ENCODE assay signal across 29 mouse cellular contexts in genomic region chr2:107318636-107319035, GRCm38 (mm10). TPM values are rescaled to one million over a fixed set of nuclear protein-coding genes. Genes with fewer than 3 reads are reported as not detected.
"Had no signal": no experiment of that assay in that cellular context is flagged by ENCODE, and none has a peak within 500 bp of the region (broad histone marks: within the 10 kb centered on the region; RNA-seq: fewer than 3 reads in every experiment).

No protein-coding gene starts in this region.

- H3K4me3 ChIP-seq: heart, embryonic 10.5 days; heart, embryonic 12.5 days; hindbrain, embryonic 13.5 days; hindbrain, embryonic 15.5 days; kidney, embryonic 15.5 days; limb, embryonic 12.5 days; limb, embryonic 15.5 days; liver, embryonic 12.5 days had no signal

- H3K27ac ChIP-seq: heart, embryonic 10.5 days; hindbrain, embryonic 13.5 days; hindbrain, embryonic 15.5 days; hindbrain, postnatal 0 days; kidney, embryonic 15.5 days; kidney, postnatal 0 days; limb, embryonic 12.5 days; limb, embryonic 15.5 days; liver, embryonic 12.5 days; liver, embryonic 14.5 days had no signal

- H3K9me3 ChIP-seq: heart, embryonic 10.5 days; heart, embryonic 12.5 days; hindbrain, embryonic 13.5 days; hindbrain, embryonic 15.5 days; kidney, embryonic 15.5 days; limb, embryonic 12.5 days; limb, embryonic 15.5 days; liver, embryonic 12.5 days had no signal

- H3K36me3 ChIP-seq: heart, embryonic 10.5 days; heart, embryonic 12.5 days; hindbrain, embryonic 13.5 days; hindbrain, embryonic 15.5 days; kidney, embryonic 15.5 days; limb, embryonic 12.5 days; limb, embryonic 15.5 days; liver, embryonic 12.5 days had no signal

- H3K4me1 ChIP-seq: hindbrain, embryonic 15.5 days; kidney, embryonic 15.5 days; limb, embryonic 12.5 days; limb, embryonic 15.5 days; liver, embryonic 12.5 days had no signal

- ATAC-seq: hindbrain, postnatal 0 days; intestine, embryonic 16.5 days; liver, embryonic 12.5 days had no signal

- H3K4me2 ChIP-seq: heart, embryonic 12.5 days; hindbrain, embryonic 13.5 days; hindbrain, embryonic 15.5 days; kidney, embryonic 15.5 days; limb, embryonic 12.5 days; limb, embryonic 15.5 days; liver, embryonic 12.5 days had no signal

- H3K27me3 ChIP-seq: heart, embryonic 12.5 days; hindbrain, embryonic 13.5 days; hindbrain, embryonic 15.5 days; kidney, embryonic 15.5 days; limb, embryonic 12.5 days; limb, embryonic 15.5 days; liver, embryonic 12.5 days had no signal

- H3K9ac ChIP-seq: heart, embryonic 12.5 days; hindbrain, embryonic 13.5 days; hindbrain, embryonic 15.5 days; kidney, embryonic 15.5 days; limb, embryonic 12.5 days; limb, embryonic 15.5 days; liver, embryonic 12.5 days; liver, embryonic 14.5 days had no signal

- DNase-seq: gastrocnemius, postnatal 14 days; gastrocnemius, postnatal 36 days; heart, adult 11 months; heart, postnatal 10 days; heart, postnatal 36 days; kidney, adult 11 months; kidney, postnatal 14 days; kidney, postnatal 36 days; layer of hippocampus, adult 9-11 months; layer of hippocampus, postnatal 36 days; left cerebral cortex, postnatal 4 days had no signal

RNA-seq across cellular contexts. Expression of gene Kcna4, which starts 28.2 kb away (rescaled TPM):
- total RNA-seq: gastrocnemius, adult 18-20 months; gastrocnemius, adult 8-10 months; gastrocnemius, postnatal 36 days; hematopoietic stem cell, adult 5-6 weeks; liver, adult 2 months had no signal
- polyA plus RNA-seq: gonadal fat pad, adult 2 months; kidney, adult 2 months; liver, adult 2 months had no signal
